Mouse (Mus musculus) CH12.LX (cell line): ENCODE measurements at regions not wholly inside any gene's neighbourhood (a gene's known extent, or its start where the extent isn't known, plus 50 kb on each side); places are given as distances from the start of the nearest gene placed in this dataset.

ENCODE experiments used
- DNase-seq: peaks from one replicate; pipeline ENCODE4 v3.0.0-alpha.2; 2013; ENCODE audit errors: extremely low read depth
- H3K27ac ChIP-seq: 2 replicates; pipeline ENCODE4 v1.5.1; 2012; ENCODE audit warnings: low read depth, mild to moderate bottlenecking, control low read depth, moderate library complexity; ENCODE audit not compliant: insufficient read depth
- H3K27me3 ChIP-seq: replicated peaks from 2 replicates; pipeline ENCODE3; 2012; ENCODE audit warnings: inconsistent platforms
- H3K36me3 ChIP-seq, 2 experiments: replicated peaks in 1 of 2; 2 replicates each; pipeline versions ENCODE3 to v1.6.1; 2012; ENCODE audit warnings: inconsistent platforms in 1 of 2, low read length in 1 of 2, mild to moderate bottlenecking in 1 of 2, mixed read lengths in 1 of 2, moderate library complexity in 1 of 2; ENCODE audit not compliant: control insufficient read depth in 1 of 2, insufficient read depth in 1 of 2
- H3K4me1 ChIP-seq, 2 experiments: 2 replicates each; pipeline ENCODE4 v1.6.1; 2012; ENCODE audit warnings: inconsistent platforms in 1 of 2, moderate library complexity in 1 of 2; ENCODE audit not compliant: insufficient read depth in 2 of 2, control insufficient read depth in 1 of 2
- H3K4me2 ChIP-seq: 2 replicates; pipeline ENCODE4 v1.6.1; 2012; ENCODE audit warnings: low read depth, mild to moderate bottlenecking, control low read depth; ENCODE audit not compliant: poor library complexity, insufficient read depth, severe bottlenecking
- H3K4me3 ChIP-seq, 3 experiments: fragments of 150-350 bp in 1 of 3; sonication (generic) in 1 of 3; replicated peaks in 1 of 3; 2 replicates each; pipeline versions ENCODE3 to v1.5.1; 2011 to 2012; ENCODE audit warnings: low read depth in 2 of 3, low read length in 2 of 3, mild to moderate bottlenecking in 2 of 3, moderate library complexity in 2 of 3, control low read depth in 1 of 3, improper control_type of control experiment in 1 of 3, inconsistent platforms in 1 of 3, mixed read lengths in 1 of 3; ENCODE audit not compliant: poor library complexity in 1 of 3
- H3K79me2 ChIP-seq: replicated peaks from 2 replicates; pipeline ENCODE4 v1.6.1; 2012; ENCODE audit warnings: mild to moderate bottlenecking, moderate library complexity; ENCODE audit not compliant: control insufficient read depth, poor library complexity, insufficient read depth, severe bottlenecking; ENCODE audit errors: extremely low read depth
- H3K9ac ChIP-seq: 2 replicates; pipeline ENCODE4 v1.6.1; 2012; ENCODE audit warnings: low read depth, mild to moderate bottlenecking, control low read depth, moderate library complexity; ENCODE audit not compliant: insufficient read depth
- H3K9me3 ChIP-seq: replicated peaks from 2 replicates; pipeline ENCODE3; 2012; ENCODE audit warnings: low read length, inconsistent platforms, mixed read lengths
- BHLHE40 ChIP-seq: IDR thresholded peaks from 2 replicates; pipeline ENCODE4 v1.6.1; 2011; ENCODE audit warnings: mild to moderate bottlenecking, low read depth, low read length, improper control_type of control experiment
- CTCF ChIP-seq, 2 experiments: IDR thresholded peaks in 1 of 2; conservative IDR thresholded peaks in 1 of 2; 2 replicates each; pipeline ENCODE4 v1.5.1; 2011 to 2012; ENCODE audit warnings: low read depth in 2 of 2, low read length in 2 of 2, improper control_type of control experiment in 1 of 2, inconsistent platforms in 1 of 2, mild to moderate bottlenecking in 1 of 2, moderate library complexity in 1 of 2
- E2F4 ChIP-seq: IDR thresholded peaks from 2 replicates; pipeline ENCODE4 v1.6.1; 2011; ENCODE audit warnings: low read depth, low read length, improper control_type of control experiment; ENCODE audit not compliant: insufficient replicate concordance
- IRF4 ChIP-seq: IDR thresholded peaks from 2 replicates; pipeline ENCODE4 v1.6.1; 2014; ENCODE audit warnings: low read depth, mild to moderate bottlenecking, inconsistent platforms, low read length, improper control_type of control experiment
- JUN ChIP-seq: IDR thresholded peaks from 2 replicates; pipeline ENCODE4 v1.6.1; 2011; ENCODE audit warnings: low read depth, mild to moderate bottlenecking, low read length, improper control_type of control experiment, moderate library complexity; ENCODE audit not compliant: insufficient read depth
- MAFK ChIP-seq: IDR thresholded peaks from 2 replicates; pipeline ENCODE4 v1.6.1; 2011; ENCODE audit warnings: low read length, improper control_type of control experiment; ENCODE audit not compliant: insufficient replicate concordance
- RCOR1 ChIP-seq: conservative IDR thresholded peaks from 2 replicates; pipeline ENCODE4 v1.6.1; 2012; ENCODE audit warnings: low read depth, mild to moderate bottlenecking, inconsistent platforms, low read length, improper control_type of control experiment
- SIN3A ChIP-seq: IDR thresholded peaks from 2 replicates; pipeline ENCODE4 v1.6.1; 2012; ENCODE audit warnings: low read length, improper control_type of control experiment, inconsistent platforms
- TCF12 ChIP-seq: IDR thresholded peaks from 2 replicates; pipeline ENCODE4 v1.6.1; 2014; ENCODE audit warnings: low read depth, mild to moderate bottlenecking, inconsistent platforms, low read length, improper control_type of control experiment
- UBTF ChIP-seq: IDR thresholded peaks from 2 replicates; pipeline ENCODE4 v1.6.1; 2012; ENCODE audit warnings: low read depth, mild to moderate bottlenecking, inconsistent platforms, low read length, improper control_type of control experiment, moderate library complexity
- dilution Hi-C: fragments of 300-500 bp; cut with MboI; formaldehyde crosslinking; loops from 2 replicates; pipeline ENCODE4 v1.14.3; 2020; ENCODE audit warnings: low sequenced_read_pairs; ENCODE audit not compliant: extremely low pct_unique_long_range_greater_than_20kb, extremely low pct_ligation_motif_present
- in situ Hi-C: fragments of 300-500 bp; cut with MboI; formaldehyde crosslinking; loops from 3 replicates; pipeline ENCODE4 v1.14.3; 2019; ENCODE audit warnings: low sequenced_read_pairs, low pct_ligation_motif_present, low pct_unique_long_range_greater_than_20kb, mixed read lengths

GRCm38 (mm10) chr11:41524979-41525378, 475.7 kb downstream of the Gabrg2 start:
- DNase-seq: no peak
- no peak overlapping the region for H3K9ac ChIP-seq
- H3K4me2 ChIP-seq: no peak overlapping the region
- in situ Hi-C loops (no loop called here), dilution Hi-C loops (no loop called here)
- no peak overlapping the region for H3K27ac ChIP-seq
- H3K36me3 ChIP-seq: no peaks in the 10 kb centered on the region
- no peaks in the 10 kb centered on the region for H3K4me1 ChIP-seq
- no peaks in the 10 kb centered on the region for H3K79me2 ChIP-seq
- H3K27me3 ChIP-seq: no peaks in the 10 kb centered on the region
- H3K4me3 ChIP-seq: no peak overlapping the region
- TF ChIP-seq MAFK (peak; percentile 61; the same call in 1 of the 2 replicates), RCOR1 (no peak), TCF12 (no peak)
- no peaks in the 10 kb centered on the region for H3K9me3 ChIP-seq

- in situ Hi-C loops (no loop called here), dilution Hi-C loops (no loop called here)
- Histone ChIP-seq H3K27ac (no peak overlapping the region), H3K27me3 (no peaks in the 10 kb centered on the region), H3K4me1 (no peaks in the 10 kb centered on the region), H3K36me3 (no peaks in the 10 kb centered on the region), H3K4me3 (no peak overlapping the region), H3K9me3 (no peaks in the 10 kb centered on the region), H3K79me2 (no peaks in the 10 kb centered on the region), H3K4me2 (no peak overlapping the region), H3K9ac (no peak overlapping the region)
- no peak for TF ChIP-seq JUN
- TF ChIP-seq CTCF (conservative IDR thresholded peaks at IDR 0.05 in 1 of 2, IDR thresholded peaks at IDR 0.05 in 1 of 2; ENCODE audit: low read depth in 2 of 2, low read length in 2 of 2): no peak
- no peak for TF ChIP-seq E2F4
- no peak for TF ChIP-seq BHLHE40
- no peak for TF ChIP-seq UBTF
- TF ChIP-seq SIN3A: no peak
- no peak for DNase-seq
Measured at GRCm38 (mm10) chr11:41493277-41493676, 507.4 kb downstream of the Gabrg2 start.

- H3K9me3 ChIP-seq: no peaks in the 10 kb centered on the region
- TF ChIP-seq IRF4: no peak
- H3K9ac ChIP-seq: no peak overlapping the region
- H3K4me2 ChIP-seq: no peak overlapping the region
- H3K36me3 ChIP-seq: no peaks in the 10 kb centered on the region
- no peak overlapping the region for H3K4me3 ChIP-seq
- no peak overlapping the region for H3K27ac ChIP-seq
- dilution Hi-C loops: no loop called here
- no peaks in the 10 kb centered on the region for H3K27me3 ChIP-seq
- H3K4me1 ChIP-seq: no peaks in the 10 kb centered on the region
- H3K79me2 ChIP-seq: no peaks in the 10 kb centered on the region
- DNase-seq: no peak
- in situ Hi-C loops: no loop called here
Measured at GRCm38 (mm10) chr11:41491966-41492365, 508.7 kb downstream of the Gabrg2 start.
